Mouse (Mus musculus): ENCODE data around the gene Plppr5.

The Plppr5 gene

GRCm38 (mm10) chr3:117696350-117696749, 121.7 kb downstream of the Plppr5 start:
- no peak for DNase-seq (ENCODE audit: low spot score)

DNA sequence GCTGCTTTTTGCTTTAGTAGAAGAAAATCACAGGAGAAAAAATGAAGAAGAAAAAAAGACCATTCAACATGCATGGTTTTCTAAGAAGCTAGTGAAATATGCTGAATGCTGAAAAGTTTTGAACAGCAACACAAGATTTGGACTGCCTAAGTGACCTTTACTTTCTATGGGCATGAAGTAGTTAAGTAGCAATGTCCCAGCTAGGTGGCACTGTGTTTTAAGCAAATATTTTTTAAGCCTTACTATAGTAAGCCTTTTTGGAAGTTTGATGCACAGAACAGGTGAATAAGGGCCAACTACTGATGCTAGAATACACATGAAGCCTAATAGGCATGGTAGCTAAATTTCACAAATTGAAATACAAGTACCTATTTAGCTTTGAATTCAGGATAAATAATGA, 134.2 kb downstream of the Plppr5 start:
- no peak for DNase-seq (ENCODE audit: low spot score)

GRCm38 (mm10) chr3:117716534-117717280, 142.1 kb downstream of the Plppr5 start:
- DNase-seq (ENCODE audit: low spot score): no peak

- no peak for DNase-seq (ENCODE audit: low spot score)
Measured at GRCm38 (mm10) chr3:117723390-117723789, 148.8 kb downstream of the Plppr5 start.

DNA sequence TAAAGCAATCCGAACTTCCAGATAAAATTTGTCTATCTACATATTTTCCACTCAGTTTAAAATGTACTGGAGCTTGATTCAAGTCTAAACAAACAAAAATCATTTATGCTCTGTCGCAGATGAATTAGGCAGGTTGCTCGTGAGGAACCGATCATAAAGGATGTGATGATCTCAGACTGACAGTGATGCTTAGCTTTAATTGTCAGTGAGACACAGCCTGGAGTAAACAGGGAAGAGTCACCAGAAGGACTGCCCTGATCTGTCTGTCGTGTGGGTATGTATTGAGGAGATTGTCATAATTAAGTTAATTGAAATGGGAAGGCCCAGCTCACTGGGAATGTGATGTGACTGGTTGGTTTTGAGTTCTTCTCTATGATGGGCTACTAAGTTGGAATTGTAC, 149.9 kb downstream of the Plppr5 start:
- no peak for DNase-seq (ENCODE audit: low spot score)

DNA sequence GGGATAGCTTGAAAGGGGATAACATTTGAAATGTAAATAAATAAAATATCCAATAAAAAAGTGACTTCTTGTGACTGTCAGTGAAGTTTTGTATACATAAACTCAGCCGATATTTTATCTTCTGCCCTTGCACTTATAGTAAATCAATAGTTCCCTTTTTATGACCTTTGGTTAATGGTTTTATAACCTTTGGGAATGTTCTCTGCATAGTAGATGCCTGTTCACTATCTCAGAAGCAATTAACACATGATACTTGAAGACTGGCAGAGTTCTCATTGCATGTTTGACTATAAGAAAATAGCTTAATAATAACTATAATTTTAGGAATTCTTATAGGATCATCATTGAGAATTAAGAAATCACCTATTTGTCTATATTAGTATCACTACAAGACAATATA, 150.9 kb downstream of the Plppr5 start:
- no peak for DNase-seq (ENCODE audit: low spot score)

GRCm38 (mm10) chr3:117728136-117728535, 153.5 kb downstream of the Plppr5 start:
- no peak for DNase-seq (ENCODE audit: low spot score)

DNA sequence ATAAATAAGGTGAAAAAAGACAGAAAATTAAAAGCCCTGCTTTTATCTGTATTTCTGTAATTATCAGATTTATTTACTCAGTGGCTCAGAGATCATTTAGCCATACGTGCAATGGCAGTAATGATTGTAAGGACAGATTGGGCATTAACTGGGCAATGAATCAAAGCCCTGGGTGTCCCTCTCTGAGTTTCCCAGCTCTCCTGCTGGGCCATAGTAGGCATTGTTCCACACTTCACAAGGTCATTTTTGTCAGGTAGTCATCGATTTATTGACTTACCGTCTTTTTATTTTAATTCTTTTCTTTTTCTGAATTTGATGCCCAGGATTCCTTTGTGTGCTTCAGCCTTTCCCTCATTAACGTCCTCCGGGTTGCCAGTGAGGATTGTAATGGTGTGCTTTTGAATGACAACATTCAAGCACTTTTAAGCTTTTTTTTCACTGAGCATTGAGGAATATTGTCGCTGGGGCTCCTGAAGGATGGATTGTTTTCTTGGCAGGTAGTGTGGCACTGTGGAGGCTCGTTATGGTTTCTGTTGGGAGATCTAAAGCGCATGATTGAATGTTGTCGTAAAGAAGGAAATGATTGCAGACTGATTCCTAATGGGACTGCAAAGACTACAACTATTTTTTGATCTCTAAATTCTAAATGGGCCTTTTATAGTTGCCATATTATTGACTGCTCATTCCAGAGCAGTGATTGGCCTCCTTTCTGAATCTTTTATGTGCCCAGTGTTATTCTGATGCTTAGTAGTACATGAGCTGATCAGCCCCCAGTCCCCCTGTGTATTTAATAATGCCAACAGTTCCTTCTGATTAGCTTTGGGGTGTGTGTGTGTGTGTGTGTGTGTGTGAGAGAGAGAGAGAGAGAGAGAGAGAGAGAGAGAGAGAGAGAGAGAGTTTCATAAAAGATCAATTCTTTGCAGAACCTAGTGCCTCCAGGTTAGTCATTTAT, 154.8 kb downstream of the Plppr5 start:
- no peak for DNase-seq (ENCODE audit: low spot score)

GRCm38 (mm10) chr3:117731545-117731944, 156.9 kb downstream of the Plppr5 start:
- DNase-seq (ENCODE audit: low spot score): no peak

DNA sequence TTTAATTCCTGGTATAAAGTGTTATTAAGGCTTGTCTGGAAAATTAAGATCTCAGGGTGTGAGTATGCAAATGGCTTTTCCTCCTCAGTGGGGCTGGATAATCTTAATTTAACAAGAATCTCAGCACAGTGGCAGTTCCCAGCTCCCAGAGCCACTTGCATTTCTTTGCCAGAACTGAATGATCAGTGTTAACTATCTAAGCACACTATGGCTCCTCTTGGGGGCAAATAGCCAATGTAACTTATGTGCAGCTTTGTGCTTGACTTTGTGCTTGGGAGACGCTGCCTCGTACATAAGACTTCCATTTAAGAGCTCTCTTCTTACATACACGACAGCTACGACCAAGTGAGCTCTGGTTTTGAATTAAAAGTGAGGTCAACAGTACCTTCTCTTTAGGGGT, 158.0 kb downstream of the Plppr5 start:
- no peak for DNase-seq (ENCODE audit: low spot score)
